Mouse (Mus musculus) mouse trophoblast stem cell (cell line): ENCODE measurements around the gene Chrna5.
"Not testable (repeated sequence)": the region's sequence is repeated elsewhere in the genome, so short reads cannot be mapped to it uniquely, and the experiment has no call there.

Experiments
- in situ Hi-C, 2 experiments: fragments of 300-500 bp; cut with MseI, MboI; formaldehyde crosslinking; loops; 2 replicates in 1 of 2; 3 replicates in 1 of 2; pipeline ENCODE4 v1.15.1; 2025

Chrna5 gene

DNA sequence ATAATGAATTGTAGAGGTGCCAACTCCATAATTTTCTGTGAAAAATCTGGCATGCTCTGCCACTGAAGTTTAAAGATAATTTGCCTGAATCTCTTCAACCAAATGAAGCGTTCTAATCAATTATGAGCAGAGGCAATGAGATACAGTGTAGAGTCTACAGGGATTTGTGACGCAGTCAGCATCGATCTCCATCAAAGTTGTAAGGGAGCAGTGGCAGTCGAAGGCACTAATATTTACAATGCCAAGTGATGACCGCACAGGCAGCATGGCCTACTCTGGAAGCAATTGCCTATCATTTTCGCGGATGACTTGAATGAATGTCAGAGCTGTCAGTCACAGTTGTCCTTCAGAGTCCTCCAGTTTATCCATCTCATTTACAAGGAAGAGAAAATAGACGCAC, at the start of gene Chrna5:
Gene Chrna5 (plus strand): TSS at position 207 of the 400 bp plus-strand sequence.
- in situ Hi-C loops = no loop called here

DNA sequence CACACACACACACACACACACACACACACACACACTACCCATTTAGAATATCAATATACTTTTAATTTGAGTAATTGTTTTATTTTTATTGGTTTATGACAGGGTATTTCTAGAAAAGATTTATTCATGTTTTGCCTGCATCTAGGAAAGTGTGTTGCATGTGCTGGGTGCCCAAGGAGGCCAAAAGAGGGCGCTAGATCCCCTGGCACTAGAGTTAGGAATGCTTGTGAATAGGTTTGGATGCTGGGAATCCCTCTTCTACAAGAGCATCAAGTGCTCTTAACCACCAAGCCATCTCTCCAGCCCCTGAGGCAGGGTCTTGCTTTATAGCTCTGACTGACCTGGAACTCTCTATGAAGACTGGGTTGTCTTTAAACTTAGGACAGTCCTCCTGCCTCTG, 48.9 kb upstream of the Chrna5 start:
- in situ Hi-C loops = no loop called here

DNA sequence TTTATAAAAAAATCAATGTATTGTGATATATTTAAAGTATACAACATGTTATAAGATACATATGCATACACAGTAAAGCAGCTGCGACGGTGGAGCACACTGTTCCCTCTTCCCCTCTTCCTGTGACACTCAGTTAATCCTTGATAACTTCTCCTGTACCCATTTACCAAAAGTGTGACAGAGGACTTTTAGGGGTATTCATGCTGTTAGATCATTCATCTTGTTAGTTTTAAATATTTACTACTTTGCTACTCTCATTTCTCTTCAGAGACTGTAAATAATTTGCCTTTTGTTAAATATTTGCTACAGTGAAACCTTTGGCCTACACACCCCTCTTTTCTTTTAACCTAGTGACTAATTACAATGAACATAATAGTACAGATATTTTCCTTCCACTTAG, 48.3 kb upstream of the Chrna5 start:
- in situ Hi-C loops = no loop called here

DNA sequence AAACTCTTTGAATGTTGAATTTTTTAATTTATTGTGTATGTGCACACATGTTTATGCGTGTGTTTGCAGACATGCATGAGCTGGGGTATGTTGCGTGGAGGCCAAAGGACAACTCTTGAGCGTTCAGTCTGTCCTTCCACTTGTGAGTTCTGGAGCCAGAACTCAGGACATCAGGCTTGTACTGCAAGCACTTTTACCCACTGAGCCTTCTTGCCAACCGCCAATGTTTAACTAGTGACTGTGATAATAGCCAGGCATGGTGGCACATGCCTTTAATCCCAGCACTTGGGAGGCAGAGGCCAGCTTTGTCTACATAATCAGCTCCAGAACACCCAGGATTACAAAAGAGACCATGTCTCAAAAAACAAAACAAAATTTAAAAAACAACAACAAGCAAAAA, 38.6 kb upstream of the Chrna5 start:
- in situ Hi-C loops = no loop called here

DNA sequence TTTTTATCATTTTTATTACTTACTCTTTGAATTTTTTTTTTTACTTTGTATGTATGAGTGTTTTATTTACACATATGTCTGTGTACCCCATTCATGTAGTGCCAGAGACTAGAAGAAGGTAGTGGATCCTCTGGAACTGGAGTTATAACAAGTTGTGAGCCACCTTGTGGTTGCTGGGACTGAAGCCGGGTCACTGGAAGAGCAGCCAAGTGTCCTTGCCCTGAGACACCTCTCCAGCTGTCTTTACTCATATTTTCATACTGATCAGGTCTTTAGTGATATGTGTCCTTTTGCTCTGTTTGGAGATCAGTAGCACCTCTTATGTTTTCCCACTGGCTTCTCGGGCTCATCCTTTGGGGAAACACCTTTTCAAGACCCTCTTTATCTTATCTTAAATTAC, 36.2 kb upstream of the Chrna5 start:
- in situ Hi-C loops = no loop called here

DNA sequence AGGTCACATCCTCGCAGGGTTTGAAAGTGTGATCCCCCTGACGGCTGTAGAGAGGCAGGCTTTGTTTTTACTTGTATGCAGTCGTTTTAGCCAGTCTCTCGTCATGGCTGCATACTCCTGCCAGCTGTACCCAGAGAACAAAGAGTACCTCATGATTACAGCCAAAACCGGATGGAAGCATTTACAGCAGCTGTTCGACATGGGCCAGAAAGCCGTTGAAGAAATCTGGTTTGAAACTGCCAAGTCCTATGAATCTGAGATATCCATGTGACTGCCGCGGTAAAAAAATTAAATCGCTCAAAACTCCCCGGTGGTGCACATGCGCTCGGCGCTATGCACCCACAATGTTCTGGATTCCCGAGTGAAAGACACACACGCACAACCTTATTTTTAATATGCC, 34.4 kb upstream of the Chrna5 start:
- in situ Hi-C loops = no loop called here

DNA sequence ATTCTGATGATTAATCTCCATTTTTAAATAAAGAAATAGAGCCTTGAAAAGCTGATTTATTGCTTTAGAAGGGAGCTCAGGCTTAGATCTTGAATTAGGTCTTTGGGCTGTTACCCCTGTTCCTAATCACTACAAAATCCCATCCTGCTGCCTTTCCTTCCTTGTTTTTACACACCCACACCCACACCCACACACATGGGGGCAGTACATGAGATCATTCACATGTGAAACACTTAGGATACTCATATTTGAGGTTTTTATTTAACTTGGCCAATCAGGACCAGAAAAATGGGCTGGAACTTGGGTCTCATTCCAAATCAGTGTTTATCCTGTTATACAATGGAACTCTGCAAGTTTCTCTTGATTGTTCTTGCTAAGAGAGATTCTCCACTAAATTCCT, 31.2 kb upstream of the Chrna5 start:
- in situ Hi-C loops = no loop called here

DNA sequence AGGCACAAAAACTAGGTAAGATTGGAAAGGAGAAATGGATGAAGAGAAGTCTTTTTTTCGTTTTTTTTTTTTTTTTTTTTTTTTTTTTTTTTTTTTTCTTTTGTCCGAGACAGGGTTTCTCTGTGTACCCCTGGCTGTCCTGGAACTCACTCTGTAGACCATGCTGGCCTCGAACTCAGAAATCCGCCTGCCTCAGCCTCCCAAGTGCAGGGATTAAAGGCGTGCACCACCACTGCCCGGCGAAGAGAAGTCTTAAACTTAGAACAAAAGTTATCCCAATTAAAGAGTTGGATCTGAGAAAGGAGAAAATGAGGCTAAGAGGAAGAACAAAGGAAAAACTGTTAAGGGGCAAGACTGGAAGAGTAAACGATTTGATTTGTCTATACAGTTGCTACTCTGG, 30.5 kb upstream of the Chrna5 start:
- in situ Hi-C loops = not testable (repeated sequence)

DNA sequence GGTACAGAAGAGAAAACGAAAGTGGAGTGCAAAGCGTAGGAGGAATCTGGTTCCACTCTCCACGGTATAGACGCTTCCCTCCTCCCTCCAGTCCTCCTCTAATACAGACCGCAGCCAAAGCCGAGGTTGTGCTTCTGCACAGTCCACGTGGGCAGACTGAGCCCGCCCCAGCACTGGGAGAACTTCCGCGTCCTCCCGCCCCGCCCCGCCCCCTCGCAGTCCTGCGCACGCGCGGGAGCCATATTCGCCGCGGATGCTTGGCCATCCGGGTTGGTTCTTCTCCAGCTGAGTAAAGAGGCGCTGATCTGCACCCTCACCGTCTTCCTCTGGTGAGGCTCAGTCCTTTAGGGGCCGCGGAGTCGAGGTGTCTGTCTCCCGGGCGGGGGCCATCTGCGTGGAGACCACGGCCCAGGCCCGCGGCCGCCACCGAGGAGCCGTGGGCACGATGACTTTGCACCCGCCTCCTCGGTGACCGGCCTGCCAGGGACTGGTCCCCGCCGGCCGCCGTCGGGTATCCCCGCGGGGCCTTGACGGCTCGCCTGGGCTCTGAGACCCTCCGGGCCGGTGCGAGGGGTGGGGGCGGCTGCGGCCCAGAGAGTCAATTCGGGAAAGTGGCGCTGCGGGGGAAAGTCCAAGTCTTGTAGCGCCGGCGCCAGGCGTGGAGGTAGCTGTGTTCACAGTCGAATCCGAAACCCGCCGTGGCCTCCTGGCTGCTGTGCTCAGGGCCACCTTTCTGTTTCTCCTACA, 29.9 kb upstream of the Chrna5 start, which contains the start of the genes Psma4 and AY074887:
Gene Psma4 (plus strand): TSS at position 216 of the 747 bp plus-strand sequence.
Gene AY074887 (minus strand): TSS at position 424 of the 747 bp plus-strand sequence.
- in situ Hi-C loops = no loop called here

DNA sequence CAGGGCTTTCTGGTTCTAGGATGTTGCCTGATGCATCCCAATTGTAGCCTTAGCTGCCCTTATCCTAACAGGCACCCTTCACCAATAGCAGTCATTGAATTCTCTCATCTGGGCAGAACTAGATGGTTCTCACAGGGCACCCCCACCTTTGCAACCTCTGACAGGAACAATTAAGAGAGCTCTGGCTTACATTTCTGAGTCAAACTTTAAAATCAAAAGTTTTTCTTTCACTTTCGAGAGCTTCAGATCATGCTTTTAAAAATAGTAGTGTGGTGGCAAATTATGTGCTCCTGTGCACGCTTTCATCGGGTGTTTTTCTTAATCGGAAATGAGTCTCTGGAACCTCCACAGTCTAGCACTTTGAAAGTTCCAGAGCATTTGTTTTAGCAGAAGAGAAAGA, 19.6 kb upstream of the Chrna5 start:
- in situ Hi-C loops = no loop called here

DNA sequence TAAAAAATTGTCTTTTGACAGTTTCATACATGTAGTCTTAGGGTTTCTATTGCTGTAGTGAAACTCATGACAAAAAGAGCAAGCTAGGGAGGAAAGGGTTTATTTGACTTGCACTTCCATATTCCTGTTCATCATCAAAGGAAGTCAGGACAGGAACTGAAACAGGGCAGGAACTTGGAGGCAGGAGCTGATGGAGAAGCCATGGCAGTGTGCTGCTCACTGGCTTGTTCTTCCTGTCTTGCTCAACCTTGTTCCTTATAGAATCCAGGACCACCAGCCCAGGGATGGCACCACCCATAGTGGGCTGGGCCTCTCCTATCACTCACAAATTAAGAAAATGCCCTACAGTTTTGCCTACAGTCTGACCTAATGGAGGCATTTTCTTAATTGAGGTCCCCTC, 17.0 kb upstream of the Chrna5 start:
- in situ Hi-C loops = no loop called here

DNA sequence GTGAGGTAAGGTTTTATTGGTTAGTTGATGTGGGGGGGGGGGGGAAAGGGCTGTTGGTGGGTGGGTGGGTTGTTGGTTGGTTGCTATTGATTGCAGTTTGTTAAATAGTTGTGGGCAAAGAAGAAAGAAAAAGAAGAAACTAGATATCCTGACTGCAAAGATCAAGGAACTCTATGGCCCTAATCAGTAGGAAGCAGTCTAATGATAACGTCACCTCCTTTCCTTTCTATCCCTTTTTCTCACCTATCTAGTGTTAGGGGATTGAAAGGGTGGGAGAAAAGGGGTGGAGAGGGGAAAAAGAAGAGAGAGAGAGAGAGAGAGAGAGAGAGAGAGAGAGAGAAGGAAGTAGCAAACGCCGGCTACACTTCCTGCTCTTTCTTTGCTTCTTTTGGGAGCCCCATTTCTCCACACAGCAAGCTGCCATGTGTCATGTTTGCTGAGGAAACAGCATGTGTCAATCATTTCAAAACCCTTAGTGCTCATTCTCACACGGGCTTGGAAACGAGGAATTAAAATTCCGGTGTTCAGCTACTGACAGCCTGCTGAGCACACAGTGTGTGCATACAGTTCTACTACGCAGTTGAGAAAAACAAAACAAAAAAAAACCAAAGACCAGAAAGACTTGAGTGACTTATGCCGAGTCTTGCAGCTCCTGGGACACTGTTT, 10.6 kb upstream of the Chrna5 start:
- in situ Hi-C loops = no loop called here

DNA sequence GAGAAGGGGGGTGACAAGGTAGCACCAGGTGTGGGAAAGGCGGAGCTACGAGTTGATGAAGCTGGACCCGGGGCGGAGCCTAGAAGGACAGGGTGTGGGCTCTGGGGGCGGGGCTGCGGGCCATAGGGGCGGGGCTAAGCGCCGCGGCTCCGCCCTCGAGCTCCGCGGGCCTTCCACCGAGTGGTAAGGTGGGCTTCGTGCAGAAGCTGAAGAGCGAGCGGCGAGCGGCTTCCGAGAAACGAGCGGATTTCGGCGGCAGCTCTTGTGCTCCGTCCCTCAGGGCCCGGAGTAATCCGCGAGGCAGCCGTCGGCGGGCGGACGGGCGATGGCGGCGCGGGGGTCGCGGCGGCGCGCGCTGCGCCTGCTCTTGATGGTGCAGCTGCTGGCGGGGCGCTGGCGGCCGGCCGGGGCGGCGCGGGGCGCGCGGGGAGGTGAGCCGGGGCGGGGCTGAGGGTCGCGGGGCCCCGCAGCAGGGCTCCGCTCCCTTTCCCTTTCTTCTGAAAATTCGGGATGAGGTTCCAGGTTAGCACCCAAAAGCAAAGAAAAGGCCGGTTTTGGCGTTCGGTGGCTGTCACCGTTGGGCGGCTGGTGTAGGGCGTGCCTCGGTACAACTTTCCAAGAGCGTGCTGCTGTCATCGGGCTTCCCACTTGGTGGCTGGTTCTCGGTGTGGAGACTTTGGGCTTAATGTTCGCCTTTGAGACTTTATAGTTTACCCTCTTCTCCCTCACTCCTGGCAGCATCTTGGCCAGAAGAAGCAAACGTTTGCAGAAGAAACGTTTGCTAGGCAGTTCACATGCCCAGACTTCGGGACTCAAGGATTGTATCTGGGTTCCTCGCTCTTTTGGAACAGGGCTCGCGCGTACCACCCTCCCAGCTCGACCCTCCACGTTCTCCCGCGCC, 861 bp downstream of the Chrna5 start:
- in situ Hi-C loops = no loop called here

DNA sequence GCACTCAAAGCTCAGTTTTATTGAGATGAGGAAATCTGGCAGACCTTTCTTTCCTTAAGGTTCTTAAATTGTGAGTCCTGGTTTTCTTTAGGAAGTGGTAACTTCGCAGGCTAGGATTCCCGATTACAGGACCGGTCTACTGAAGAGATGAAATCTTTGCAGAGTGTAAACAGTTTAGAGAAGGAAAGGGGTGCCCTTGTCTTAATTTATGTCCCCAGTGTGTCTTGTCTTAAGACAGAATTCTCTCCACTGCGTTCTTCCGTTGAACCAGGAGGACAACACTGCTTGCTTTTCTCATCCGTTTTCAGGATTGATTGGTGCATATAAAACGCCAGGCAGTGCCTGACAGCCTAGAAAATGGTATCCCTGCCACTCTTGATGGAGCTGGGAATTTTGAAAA, 1.7 kb downstream of the Chrna5 start:
- in situ Hi-C loops = no loop called here

DNA sequence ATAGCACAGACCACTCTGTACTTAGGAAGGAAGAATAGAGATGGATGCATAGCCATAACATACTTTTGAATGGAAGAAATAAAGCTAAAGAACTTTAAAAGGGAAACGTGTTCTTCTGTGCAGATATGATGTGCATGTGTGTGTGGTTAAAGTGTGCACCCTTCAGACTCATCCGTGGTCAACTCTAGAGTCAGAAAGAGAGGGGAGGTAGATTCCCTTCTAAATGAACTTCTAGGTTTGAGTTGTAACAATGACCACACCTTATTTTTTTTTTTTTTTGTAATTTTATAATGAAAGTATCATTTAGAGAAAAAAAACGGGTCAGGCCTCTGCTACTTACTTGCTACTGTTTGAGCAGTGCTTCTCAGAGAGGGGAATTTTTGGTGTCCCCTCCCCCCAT, 9.7 kb downstream of the Chrna5 start:
- in situ Hi-C loops = no loop called here

DNA sequence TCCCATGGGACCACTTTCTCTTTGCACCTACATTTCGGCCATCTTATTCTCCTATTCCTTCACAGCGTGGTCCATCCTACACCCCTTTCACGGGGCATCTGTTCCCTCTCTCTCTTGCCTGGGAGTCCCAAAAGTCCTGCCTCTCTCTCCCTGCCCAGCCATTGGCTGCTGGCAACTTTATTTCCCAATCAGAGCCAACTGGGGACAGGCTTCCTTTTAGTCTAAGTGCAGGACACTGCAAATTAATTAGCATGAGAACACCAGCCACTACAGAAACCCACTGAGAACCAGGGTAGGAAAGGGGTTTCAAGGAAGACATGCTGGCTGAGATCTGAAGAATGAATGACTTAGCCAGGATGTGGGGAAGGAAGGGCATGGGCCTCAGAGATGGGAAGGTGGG, 13.7 kb downstream of the Chrna5 start:
- in situ Hi-C loops = no loop called here

DNA sequence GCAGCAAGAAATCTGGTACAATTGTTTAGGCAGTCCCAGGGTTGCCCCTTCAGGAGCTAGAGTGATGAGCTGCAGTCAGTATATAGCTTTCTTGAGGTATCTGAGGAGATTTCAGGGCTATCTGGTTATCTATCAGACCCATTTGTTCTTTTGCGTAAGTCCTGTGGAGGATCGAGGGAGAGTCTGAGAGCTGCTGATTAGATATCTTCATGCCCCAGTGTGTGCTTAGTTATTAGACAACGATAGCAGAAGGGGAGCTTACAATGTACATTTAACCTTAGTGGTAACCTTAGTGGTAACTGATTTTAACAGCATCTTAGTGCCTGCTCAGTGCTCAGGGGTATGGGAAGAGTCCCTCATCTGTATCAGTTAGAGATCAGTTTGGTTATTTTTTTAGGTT, 15.0 kb downstream of the Chrna5 start:
- in situ Hi-C loops = no loop called here

DNA sequence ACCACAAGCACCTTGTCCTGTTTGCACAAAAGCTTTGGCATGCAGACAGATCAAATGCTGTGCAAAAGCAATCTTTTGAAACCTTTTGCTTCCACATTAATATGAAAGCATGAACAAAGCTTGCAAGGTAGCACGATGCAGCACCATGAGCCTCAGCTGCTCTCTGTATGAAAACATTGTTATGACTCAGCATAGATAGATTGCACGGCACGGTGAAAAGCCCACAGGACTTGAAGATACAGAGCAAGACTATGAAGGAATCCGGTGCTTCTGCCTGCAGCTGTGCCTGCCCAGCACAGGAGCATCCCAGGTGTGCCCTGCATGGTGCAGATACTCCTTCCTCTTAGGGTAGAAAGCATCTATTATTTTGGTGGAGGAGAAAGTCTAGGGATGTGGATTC, 22.9 kb downstream of the Chrna5 start:
- in situ Hi-C loops = no loop called here

DNA sequence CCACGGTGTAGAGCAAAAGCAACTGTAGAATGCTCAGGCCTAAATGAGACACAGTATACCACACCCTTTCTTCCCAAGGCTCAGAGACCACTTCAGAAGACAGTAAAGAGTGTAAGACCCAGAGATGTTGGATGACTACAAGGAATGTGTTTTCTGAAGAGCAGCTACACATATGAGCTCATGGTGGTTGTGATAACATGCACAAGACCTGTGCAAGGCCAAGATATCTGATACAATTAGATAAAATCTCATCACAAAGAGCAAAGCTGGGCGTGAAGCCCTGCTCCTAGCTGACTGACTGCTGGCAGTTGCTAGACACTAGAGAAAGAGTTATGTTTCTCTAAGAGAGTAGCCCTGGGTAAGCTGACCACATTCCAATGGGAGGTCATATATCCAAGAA, 29.0 kb downstream of the Chrna5 start:
- in situ Hi-C loops = no loop called here

DNA sequence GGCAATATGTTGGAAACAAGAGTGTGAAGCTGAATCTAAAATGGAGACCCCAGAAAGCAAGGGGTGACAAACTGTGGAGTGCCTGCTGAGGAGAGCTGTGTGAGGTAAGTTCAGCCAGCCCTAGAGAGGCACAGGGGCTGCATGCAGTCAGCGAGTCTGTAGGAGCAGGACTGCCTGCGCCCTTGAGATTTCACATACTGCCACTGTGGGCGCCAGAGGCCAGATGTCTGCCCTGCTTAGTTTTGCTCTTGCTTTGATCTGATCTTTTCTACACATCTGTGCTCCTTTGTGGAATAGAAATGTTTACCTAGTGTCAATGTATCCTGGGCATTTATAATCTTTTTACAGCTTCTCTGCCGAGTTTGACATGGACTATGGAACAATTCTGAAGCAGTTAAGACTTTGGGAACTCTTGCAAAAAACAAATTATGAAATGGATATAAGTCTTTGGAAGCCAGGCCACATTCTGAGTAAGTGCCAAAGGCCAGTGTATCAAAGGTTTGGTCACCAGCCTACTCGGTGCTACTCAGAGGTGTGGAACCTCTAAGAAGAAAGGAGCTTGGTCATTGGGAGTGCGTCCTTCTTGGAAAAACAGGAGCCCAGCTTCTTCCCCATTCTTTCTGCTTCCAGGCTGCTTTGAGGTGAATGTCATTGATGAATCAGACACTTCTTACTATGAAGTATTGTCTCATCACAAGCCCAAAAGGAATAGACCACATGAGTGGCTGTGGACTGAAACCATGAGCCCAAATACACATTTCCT, 30.1 kb downstream of the Chrna5 start:
- in situ Hi-C loops = no loop called here

DNA sequence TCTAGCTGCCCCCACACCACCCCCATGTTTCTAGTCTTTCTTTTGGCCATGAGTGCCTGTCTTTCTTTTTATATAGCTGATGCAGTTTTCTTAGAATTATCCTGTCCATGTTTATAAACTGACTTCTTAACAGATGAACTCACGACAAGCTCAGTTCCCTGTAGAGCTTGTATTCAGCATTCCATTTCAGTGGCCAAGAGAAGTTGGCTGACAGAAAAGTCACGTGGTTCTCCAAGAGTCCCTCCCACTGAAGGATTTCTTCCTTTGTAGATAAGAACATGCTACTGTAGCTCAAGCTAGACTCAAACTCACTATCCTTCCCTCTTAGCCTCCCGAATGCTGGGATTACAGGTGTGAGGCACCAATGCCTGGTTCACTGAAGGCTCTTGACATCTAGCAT, 36.2 kb downstream of the Chrna5 start:
- in situ Hi-C loops = no loop called here

DNA sequence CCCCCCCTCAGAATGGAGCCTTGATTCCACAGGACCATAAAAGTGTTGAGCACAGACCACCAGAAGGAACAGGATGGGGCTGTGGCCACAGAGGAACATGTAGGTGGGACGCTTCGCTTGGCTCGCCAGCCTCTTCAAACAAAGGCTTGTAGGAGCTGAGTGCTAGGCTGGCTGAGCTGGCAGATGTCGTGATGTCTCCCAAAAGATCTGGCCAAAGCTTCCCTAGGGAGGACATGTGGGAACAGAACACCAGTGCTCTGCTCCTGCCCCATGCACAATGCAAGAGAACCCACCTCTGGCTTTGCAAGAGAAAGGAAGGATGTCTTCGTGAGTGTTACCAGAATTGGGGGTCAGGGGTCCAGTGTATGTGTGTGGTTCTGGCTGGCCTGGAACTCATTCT, 42.6 kb downstream of the Chrna5 start:
- in situ Hi-C loops = loop anchor here in 1 of 2 experiments (10.0 kb wide), 1 partner anchor 81 kb away; no protein-coding TSS in a partner anchor
